Mouse (Mus musculus) kidney, postnatal 0 days (tissue): ENCODE results near the gene Nelfcd. TPM values are rescaled to one million over a fixed set of nuclear protein-coding genes. Genes with fewer than 3 reads are reported as not detected.
A peak's percentile ranks its signal among the peaks of the same experiment; 100 is the strongest.

Source experiments
- ATAC-seq: fragments of 200-750 bp; cut with Nextera tagmentation; replicated peaks from 2 replicates; pipeline ENCODE4 v1.8.0; 2017; ENCODE audit warnings: low read depth, moderate number of reproducible peaks, moderate TSS enrichment, moderate library complexity; ENCODE audit not compliant: low FRiP score
- DNase-seq: peaks from one replicate; pipeline ENCODE4 v3.0.0-alpha.2; 2016; ENCODE audit warnings: low spot score
- H3K27ac ChIP-seq: fragments of 300-500 bp; sonication (generic); 2 replicates; pipeline ENCODE4 v1.5.1; 2014; ENCODE audit warnings: mild to moderate bottlenecking
- H3K27me3 ChIP-seq: fragments of 300-500 bp; sonication (generic); 2 replicates; pipeline ENCODE4 v1.6.1; 2014; ENCODE audit warnings: low read length, mixed read lengths; ENCODE audit not compliant: insufficient read depth
- H3K36me3 ChIP-seq: fragments of 300-500 bp; sonication (generic); 2 replicates; pipeline ENCODE4 v1.6.1; 2014; ENCODE audit warnings: low read length, mixed read lengths; ENCODE audit not compliant: insufficient read depth
- H3K4me1 ChIP-seq: fragments of 300-500 bp; sonication (generic); replicated peaks from 2 replicates; pipeline ENCODE4 v1.6.1; 2014; ENCODE audit warnings: antibody characterized with exemption, low read length, mixed read lengths; ENCODE audit not compliant: insufficient read depth
- H3K4me2 ChIP-seq: fragments of 300-500 bp; sonication (generic); 2 replicates; pipeline ENCODE4 v1.6.1; 2014; ENCODE audit warnings: mild to moderate bottlenecking, low read length, moderate library complexity, mixed read lengths
- H3K4me3 ChIP-seq: fragments of 300-500 bp; sonication (generic); replicated peaks from 2 replicates; pipeline ENCODE4 v1.5.1; 2014; ENCODE audit warnings: low read depth, low read length
- H3K9ac ChIP-seq: fragments of 300-500 bp; sonication (generic); 2 replicates; pipeline ENCODE4 v1.6.1; 2014; ENCODE audit warnings: low read depth, low read length
- H3K9me3 ChIP-seq: fragments of 300-500 bp; sonication (generic); replicated peaks from 2 replicates; pipeline ENCODE4 v1.6.1; 2016; ENCODE audit warnings: low read length, inconsistent platforms, mixed read lengths
- CTCF ChIP-seq: IDR thresholded peaks from 2 replicates; pipeline ENCODE4 v1.5.1; 2016; ENCODE audit warnings: antibody characterized with exemption, low read depth, mild to moderate bottlenecking, moderate library complexity
- WGBS: fragments of 180-500 bp; shearing (Covaris S2); extraction: QIAGEN DNeasy Blood & Tissue Kit; methylation state at CpG from one replicate; pipeline ENCODE4 v1.1.7; 2014; 5-methylcytosine and 5-hydroxymethylcytosine counted together
- polyA plus RNA-seq: library from polyadenylated mRNA; unstranded; fragments of >200 nt; fragmentation: Nextera tagmentation; extraction: Ambion mirVana; gene quantifications from 2 replicates; pipeline ENCODE4 v1.2.1, GENCODE M21; 2015

The Nelfcd gene
- polyA plus RNA-seq, 1 experiment from 2014 or later = 69.6 TPM

DNA sequence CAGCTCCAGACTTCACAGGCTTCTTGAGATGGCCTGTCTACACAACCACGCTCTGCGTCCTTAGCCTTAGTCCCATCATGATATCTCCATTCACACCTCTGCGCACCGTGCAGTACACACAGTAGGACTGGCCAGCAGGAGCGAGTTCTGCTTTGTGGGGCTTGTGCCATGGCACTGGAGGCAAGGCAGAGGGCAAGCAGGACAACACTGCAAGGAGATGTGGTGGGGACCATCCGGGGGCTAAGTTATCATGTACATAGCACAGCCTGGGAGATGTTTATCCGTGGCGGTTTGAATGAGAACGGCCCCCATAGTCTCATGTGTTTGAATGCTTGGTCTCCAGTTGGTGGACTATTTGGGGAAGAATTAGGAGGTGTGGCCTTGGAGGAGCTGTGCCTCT lies 19.3 kb downstream of the Nelfcd start:
- Histone ChIP-seq H3K9ac (no peak overlapping the region), H3K4me3 (no peak overlapping the region), H3K27me3 (no peaks in the 10 kb centered on the region), H3K9me3 (no peaks in the 10 kb centered on the region), H3K4me2 (no peak overlapping the region), H3K27ac (no peak overlapping the region), H3K36me3 (0 out of 2 replicates have a peak, but pooled peaks cover 4% of the 10 kb centered on the region), H3K4me1 (peaks cover 15% of the 10 kb centered on the region)
- DNase-seq = no peak
- TF ChIP-seq CTCF = no peak
- no peak for ATAC-seq
- WGBS = 97% methylated on average over 9 of the region's 9 CpGs

GRCm38 (mm10) chr2:174436076-174436701 lies 20.6 kb downstream of the Nelfcd start:
- WGBS = 86% methylated on average over 26 of the region's 26 CpGs
- ATAC-seq (no peak), DNase-seq (no peak)
- no peaks in the 10 kb centered on the region for H3K9me3 ChIP-seq
- H3K4me2 ChIP-seq = no peak overlapping the region
- peaks cover 15% of the 10 kb centered on the region for H3K4me1 ChIP-seq
- no peaks in the 10 kb centered on the region for H3K27me3 ChIP-seq
- H3K36me3 ChIP-seq = 0 out of 2 replicates have a peak, but pooled peaks cover 4% of the 10 kb centered on the region
- no peak overlapping the region for H3K4me3 ChIP-seq
- TF ChIP-seq CTCF = no peak
- H3K27ac ChIP-seq = no peak overlapping the region
- H3K9ac ChIP-seq = no peak overlapping the region

GRCm38 (mm10) chr2:174436916-174437696 lies 21.5 kb downstream of the Nelfcd start:
- Histone ChIP-seq H3K27ac (no peak overlapping the region), H3K4me2 (no peak overlapping the region), H3K9me3 (no peaks in the 10 kb centered on the region), H3K36me3 (0 out of 2 replicates have a peak, but pooled peaks cover 4% of the 10 kb centered on the region), H3K27me3 (no peaks in the 10 kb centered on the region), H3K4me1 (peaks cover 15% of the 10 kb centered on the region), H3K9ac (no peak overlapping the region), H3K4me3 (no peak overlapping the region)
- TF ChIP-seq CTCF = no peak
- ATAC-seq = no peak
- 93% methylated on average over 7 of the region's 7 CpGs for WGBS
- DNase-seq = no peak

- no peak overlapping the region for H3K27ac ChIP-seq
- H3K9me3 ChIP-seq = no peaks in the 10 kb centered on the region
- no peak overlapping the region for H3K4me3 ChIP-seq
- no peak overlapping the region for H3K9ac ChIP-seq
- H3K4me1 ChIP-seq = peaks cover 15% of the 10 kb centered on the region
- 87% methylated on average over 4 of the region's 4 CpGs for WGBS
- no peak for DNase-seq
- ATAC-seq = no peak
- peak overlapping the region; percentile 78; the same call in 1 of the 2 replicates for H3K4me2 ChIP-seq
- TF ChIP-seq CTCF = no peak
- 0 out of 2 replicates have a peak, but pooled peaks cover 2% of the 10 kb centered on the region for H3K36me3 ChIP-seq
- H3K27me3 ChIP-seq = no peaks in the 10 kb centered on the region
Observed at GRCm38 (mm10) chr2:174437697-174437982, 22.0 kb downstream of the Nelfcd start.

DNA sequence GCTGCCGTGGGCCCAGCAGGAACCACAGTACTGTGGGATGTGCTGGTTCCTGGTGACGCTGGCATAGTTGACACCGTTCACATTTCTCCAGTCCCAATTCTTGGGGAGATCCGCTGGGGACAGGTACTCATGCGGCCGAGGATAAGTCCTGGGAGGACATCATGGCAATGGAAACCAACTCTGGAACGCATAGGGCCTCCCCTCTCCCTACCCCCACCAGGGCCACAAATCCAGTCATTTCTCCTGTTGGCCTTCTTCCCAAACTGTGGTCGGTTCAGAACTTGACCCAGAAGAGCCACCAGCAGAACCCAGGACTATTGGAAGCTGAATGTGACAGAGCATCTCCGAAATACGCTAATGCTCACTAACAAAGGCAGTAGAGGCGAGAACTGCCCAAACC lies 22.6 kb downstream of the Nelfcd start:
- 71% methylated on average over 11 of the region's 11 CpGs for WGBS
- Histone ChIP-seq H3K27ac (no peak overlapping the region), H3K4me3 (peak overlapping the region; percentile 56), H3K4me1 (peaks cover 19% of the 10 kb centered on the region), H3K9ac (peak overlapping the region; percentile 68), H3K27me3 (no peaks in the 10 kb centered on the region), H3K36me3 (no peaks in the 10 kb centered on the region), H3K4me2 (peak overlapping the region; percentile 78), H3K9me3 (no peaks in the 10 kb centered on the region)
- ATAC-seq (no peak), DNase-seq (no peak)
- no peak for TF ChIP-seq CTCF

DNA sequence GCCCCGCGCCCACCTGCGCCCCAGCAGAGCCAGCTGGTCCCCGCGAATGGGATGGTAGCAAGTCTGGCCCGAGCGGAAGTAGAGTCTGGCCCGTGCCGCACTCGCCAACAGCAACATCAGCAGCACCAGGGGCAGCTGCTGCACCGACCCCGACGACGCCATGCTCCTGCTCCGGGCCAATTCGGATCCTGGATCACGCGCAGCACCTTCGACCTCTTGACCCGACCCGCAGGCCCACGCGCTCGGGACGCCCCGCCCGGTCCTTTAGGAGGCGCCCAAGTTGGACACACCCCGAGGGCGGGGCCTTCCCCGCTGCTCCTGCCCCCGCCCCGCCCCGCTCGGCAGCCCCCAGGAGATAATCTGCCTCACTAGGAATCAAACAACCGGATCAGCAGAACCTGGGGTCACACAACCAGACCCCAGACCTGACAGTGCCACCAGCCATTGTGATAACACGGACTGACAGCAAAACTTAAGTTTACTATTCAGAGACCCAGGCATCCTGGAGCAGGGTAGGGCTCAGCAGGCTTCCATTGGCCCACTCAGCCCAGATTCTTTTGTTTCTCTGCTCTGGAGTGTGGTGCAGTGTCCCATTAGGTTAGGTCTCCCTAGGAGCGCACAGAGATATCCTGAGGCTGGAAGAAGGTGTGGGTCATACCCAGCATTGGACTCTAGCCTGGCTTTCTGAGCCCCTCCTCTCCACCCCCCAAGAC lies 23.3 kb downstream of the Nelfcd start, which contains the start of gene Ctsz:
Gene Ctsz, minus strand, starts transcription at position 303 of the 713 bp plus-strand sequence.
- Histone ChIP-seq H3K9me3 (no peaks in the 10 kb centered on the region), H3K9ac (peak within 1 kb of the TSS; percentile 68), H3K27ac (no peak within 1 kb of the TSS), H3K4me1 (peaks cover 23% of the 10 kb centered on the region), H3K36me3 (no peaks in the 10 kb centered on the region), H3K4me2 (peak within 1 kb of the TSS; percentile 78), H3K27me3 (no peaks in the 10 kb centered on the region), H3K4me3 (peak within 1 kb of the TSS; percentile 56)
- peak; percentile 53 for ATAC-seq
- 1% methylated on average over 38 of the region's 38 CpGs for WGBS
- peak; percentile 64 for DNase-seq
- TF ChIP-seq CTCF = no peak
